Mouse (Mus musculus) lung, postnatal 10 days (tissue): Measurements from ENCODE around the gene Tmem86a.

Experiments used
- DNase-seq: peaks from one replicate; pipeline ENCODE4 v3.0.0; 2021

Tmem86a gene

GRCm38 (mm10) chr7:47030517-47031193, 19.7 kb upstream of the Tmem86a start:
- no peak for DNase-seq

DNA sequence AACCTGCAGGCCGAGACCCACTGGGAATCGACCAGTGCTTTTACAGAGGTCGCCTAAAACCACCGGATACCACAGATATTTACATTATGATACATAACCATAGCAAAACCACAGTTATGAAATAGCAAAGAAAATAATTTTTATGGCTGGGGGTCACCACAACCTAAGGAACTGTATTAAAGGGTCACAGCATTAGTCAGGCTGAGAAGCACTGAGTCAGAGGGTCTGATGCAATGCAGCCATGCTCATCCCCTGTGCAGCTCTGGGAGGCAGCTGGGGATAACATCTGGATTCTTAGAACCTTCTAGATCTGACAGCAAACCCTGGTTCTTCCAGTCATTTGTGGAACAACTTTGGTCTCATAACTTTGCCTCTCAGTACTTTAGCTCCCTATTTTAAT, 19.0 kb upstream of the Tmem86a start:
- DNase-seq = no peak

DNA sequence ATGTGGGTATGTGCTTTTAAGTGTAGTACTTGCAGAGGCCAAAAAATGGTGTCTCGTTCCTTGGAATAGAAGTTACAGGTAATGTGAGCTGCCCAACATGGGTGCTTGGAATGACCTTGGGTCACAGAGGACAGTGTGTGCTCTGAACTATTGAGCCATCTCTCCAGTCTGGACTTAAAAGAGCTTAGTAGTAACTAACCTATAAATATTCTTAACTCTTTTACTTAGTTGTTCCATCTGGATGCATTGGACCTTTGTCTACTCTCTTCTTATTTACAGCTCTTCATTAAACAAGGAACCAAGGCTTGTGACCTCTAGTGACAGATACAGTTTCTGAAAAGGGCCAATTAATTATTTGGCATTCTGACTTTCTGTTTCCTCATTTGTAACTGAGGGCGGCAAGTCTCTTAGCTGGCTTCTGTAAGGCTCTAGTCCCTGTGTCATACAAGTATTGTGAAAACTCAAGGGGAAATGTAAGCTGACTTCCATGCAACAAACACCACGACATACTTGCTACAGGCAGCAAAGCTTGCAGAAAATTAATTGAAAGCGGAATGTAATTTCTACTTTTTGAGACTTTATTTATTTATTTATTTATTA, 15.5 kb upstream of the Tmem86a start:
- DNase-seq = no peak

DNA sequence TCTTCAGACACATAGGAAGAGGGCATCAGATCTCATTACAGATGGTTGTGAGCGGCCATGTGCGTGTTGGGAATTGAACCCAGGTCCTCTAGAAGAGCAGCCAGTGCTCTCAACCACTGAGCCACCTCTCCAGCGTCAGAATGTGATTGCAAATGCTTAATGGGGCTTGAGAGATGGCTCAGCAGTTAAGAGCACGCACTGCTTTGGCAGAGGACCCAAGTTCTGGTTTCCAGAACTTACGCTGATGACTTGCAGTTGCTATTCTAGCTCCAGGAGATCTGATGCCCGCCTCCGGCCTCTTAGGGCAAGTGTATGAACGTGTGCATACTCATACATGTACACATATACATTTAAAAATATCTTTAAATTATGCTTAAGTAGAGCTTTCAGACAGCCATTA, 15.0 kb upstream of the Tmem86a start:
- DNase-seq = no peak

GRCm38 (mm10) chr7:47041706-47042105, 8.7 kb upstream of the Tmem86a start:
- no peak for DNase-seq

DNA sequence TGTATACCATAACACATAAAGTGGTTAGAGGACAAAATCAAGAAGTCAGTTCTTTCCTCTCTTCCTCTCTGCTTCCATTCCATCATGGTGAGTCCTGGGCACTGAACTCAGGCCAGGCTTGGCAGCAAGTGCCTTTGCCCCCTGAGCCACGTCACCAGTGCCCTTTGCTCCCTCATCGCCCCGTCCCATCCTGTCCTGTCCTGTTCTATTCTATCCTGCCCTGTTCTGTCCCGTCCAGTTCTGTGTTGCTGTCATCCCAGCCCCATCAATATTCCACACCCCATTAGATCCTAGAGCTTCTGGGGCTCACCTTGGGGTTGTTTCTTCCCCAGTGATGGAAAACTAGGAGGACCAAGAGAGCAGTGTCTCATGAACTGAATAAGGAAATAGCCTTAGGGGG, 8.3 kb upstream of the Tmem86a start:
- no peak for DNase-seq

DNA sequence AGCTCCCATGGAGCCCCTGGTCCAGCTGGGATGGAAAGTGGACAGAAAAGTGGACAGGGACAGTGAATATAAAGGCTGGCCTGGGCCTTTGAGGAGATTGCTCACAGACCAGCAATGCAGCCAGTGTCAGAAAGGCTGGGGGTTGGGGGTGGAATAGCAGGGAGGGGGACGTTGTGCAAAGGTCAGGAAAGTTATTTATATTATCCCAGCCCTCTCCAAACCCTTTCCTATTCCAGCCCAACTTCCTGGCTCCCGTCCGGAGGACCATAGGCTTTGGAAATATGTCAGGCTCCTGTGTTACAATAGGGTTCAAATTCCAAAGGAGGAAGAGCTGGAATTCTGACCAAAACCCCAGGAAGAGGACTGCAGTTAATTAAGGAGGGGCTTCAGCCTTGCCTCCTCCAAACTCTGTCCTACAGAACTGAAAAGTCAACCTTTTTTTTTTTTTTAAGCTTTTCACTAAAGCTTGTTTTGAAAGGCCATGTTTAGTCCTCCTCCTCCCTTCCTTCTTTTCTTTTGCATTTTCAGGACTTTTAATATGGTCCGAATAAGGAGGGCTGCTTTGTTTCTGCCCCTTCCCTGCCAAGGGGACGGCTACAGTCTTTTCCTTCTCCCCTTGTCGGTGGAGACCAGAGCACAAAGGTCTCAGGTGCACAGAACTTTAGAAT, 7.4 kb upstream of the Tmem86a start:
- peak; percentile 55 for DNase-seq

- DNase-seq = peak; percentile 73
These were observed 365 bp downstream of the Tmem86a start for GRCm38 (mm10) chr7:47050766-47051165.

- DNase-seq = peak; percentile 93
These were observed 1.2 kb downstream of the Tmem86a start for GRCm38 (mm10) chr7:47051404-47052151.

DNA sequence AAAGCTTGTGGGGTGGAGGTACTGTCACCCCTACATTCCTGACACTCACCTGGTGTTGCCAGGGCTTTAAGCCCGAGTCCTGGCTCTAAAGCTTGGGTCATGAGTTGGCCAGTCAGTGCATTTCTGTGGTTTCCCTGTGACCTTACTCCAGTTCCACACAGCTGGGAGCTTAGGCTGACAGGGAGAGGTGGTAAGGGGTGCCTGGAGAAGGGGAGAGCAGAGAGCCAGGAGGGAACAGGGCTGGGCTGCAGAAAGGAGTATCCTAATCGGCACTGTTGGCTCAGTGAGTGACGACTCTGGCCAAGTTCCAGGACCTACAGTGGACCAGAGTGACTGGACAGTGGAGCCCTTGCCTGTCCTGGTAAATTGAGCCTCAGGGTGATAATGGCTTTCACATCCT, 1.9 kb downstream of the Tmem86a start:
- DNase-seq = peak; percentile 79

DNA sequence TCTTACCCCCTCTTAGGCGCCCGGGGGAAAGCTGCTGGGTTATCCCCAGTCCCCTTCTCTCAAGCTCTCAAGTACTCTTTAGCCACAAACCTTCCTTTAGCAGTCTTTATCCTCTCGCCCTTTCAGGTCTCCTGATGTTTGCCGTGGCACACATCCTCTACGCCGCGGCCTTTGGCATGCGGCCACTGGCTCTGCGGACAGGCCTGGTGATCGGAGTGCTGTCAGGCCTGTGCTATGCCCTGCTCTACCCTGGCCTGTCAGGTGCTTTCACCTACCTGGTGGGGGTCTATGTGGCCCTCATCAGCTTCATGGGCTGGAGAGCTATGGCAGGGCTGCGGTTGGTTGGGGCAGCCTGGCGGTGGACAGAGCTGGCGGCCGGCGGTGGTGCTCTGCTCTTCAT, 2.9 kb downstream of the Tmem86a start:
- no peak for DNase-seq

GRCm38 (mm10) chr7:47054666-47055065, 4.3 kb downstream of the Tmem86a start:
- peak; percentile 71 for DNase-seq

DNA sequence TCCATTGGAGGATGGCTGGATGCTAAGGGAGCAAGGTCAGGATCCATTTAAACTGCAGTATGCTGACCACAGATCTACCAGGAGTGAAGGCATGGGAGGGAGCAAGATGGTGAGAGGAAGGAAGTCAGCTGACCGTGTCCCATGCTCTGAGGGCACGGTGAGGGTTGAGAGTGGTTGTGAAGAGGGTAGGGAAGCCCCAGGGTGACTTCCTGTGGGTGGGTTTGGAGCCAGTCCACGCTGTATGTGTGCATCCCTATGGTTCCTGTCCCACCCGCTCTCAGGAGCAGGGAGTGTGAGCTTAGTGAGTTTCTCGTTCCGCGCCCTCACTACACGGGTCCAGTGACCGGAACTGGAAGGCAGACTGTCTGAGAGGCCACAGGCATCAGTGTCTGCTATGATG, 5.3 kb downstream of the Tmem86a start:
- DNase-seq = no peak

- no peak for DNase-seq
These were observed 5.9 kb downstream of the Tmem86a start for GRCm38 (mm10) chr7:47056273-47056672.

DNA sequence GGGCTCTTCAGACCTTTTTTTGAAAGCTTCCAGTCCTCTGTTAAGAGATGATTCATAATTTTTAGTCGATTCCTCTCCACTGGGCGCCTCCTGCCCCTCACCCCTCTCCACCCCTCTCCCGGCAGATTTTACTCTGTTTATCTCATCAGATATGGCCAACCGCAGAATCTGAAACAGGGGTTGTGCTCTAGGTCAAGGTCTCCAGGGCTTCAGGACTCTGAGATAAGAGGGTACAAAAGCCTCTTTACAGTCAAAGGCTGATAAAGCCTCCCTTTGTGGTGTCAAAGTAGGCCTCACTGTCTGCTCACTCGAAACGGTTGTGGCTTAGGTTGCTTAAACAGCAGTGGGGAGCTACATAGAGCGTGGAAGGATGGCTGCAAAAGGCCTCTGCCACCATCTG, 8.9 kb downstream of the Tmem86a start:
- no peak for DNase-seq

DNA sequence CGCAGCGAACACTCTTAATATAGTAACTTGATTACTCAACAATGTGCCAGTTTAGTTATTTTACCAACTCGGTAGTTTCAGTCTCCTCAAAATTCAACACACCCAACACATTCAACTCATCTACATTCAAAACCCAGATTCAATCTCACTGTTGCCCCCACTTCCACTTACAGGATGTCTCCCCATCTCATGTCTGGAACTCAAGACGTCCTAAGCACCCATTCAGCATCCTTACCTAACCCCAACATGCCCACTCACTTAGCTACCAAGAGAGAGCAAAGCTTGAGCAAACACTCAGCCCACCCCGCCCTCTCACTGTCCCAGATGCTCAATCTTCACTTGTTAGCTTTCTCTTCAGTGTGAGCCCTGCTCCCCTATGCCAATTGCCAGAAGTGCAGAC, 11.2 kb downstream of the Tmem86a start:
- no peak for DNase-seq

- DNase-seq = no peak
These were observed 16.5 kb downstream of the Tmem86a start for GRCm38 (mm10) chr7:47066942-47067341.

DNA sequence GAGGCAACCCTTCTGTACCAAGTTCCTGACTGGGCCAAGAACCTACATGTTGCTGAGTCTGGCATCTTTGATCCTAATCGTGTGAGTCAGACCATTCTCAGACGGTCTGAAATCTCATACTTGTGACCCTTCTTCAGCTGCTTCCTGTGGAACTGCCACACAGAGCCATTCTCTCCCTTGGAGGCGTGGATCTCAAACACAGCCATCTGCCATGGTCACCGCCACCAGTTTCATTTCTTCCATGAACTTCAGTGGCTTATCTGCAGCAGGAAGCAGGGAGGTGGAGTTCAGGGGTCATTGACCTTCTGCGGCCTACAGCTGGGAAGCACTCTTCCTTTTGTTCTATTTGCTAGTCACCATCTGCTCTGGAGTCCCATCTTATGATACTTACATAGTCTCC, 17.5 kb downstream of the Tmem86a start:
- DNase-seq = no peak

DNA sequence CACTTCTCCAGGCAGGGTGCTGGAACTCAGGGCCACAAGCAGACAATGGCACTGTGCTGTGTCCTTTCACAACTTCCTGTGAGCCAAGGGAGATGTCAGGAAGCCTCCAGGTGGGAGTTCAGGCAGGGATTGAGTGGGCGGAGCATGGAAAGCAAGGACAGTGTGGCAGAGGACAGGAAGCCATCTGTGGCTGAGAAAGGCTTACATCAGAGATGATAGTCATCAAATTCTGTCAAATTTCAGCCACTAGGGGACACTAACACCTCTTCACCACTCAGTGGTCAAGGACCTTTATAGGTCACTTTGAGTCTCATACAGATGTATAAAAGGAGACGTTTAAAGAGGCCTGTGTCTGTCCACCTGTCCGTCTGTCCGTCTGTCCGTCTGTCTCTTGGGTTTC, 22.1 kb downstream of the Tmem86a start:
- DNase-seq = peak; percentile 28

- peak; percentile 76 for DNase-seq
These were observed 23.4 kb downstream of the Tmem86a start for GRCm38 (mm10) chr7:47073536-47074521.

GRCm38 (mm10) chr7:47076193-47076592, 25.8 kb downstream of the Tmem86a start:
- no peak for DNase-seq

DNA sequence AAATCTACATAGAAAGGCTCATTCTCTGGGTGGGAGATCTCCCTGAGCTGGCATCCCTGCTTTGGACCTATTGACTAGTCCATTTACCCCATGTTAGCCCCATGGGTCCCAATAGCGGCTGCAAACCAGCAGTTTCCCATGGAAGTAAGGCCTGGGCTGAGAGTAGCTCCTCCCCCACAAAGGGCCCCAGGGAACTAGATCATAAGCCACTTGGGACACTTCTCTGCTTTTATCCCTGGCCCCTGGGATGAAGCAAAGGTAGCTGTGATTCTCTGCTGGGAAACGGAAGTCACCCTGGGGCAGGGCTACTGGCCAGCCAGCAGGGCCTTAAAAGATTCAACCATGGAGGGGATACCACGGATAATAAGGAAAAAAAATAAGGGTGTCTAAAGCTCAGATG, 26.3 kb downstream of the Tmem86a start:
- DNase-seq = no peak
